Mouse (Mus musculus) stomach, postnatal 0 days (tissue): Measurements from ENCODE around the gene Fxyd6.

ENCODE experiments used
- CTCF ChIP-seq: IDR thresholded peaks from 2 replicates; pipeline ENCODE4 v1.5.1; 2016; ENCODE audit warnings: antibody characterized with exemption, low read depth, mild to moderate bottlenecking, moderate library complexity
- EP300 ChIP-seq: optimal IDR thresholded peaks from 2 replicates; pipeline ENCODE3; 2016; ENCODE audit warnings: antibody characterized with exemption

DNA sequence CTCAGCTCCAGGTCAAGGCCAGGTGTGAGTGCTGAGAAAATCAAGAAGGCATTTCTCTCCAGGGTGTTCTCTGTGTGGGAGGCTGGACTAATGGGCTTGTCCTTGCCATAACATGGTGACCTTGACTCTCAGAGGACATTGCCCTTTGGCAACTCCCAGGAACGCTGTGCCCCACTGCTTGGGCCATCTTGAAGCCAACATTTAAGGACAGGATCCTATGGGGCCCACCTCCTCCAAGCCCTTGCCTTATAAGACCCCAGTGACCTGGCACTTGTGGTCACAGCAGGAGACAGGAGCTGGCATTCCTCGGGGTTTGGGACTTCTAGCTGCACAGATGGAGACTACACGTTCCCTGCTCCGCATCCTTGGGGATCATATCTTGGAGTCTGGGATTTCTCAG lies 29.4 kb downstream of the Fxyd6 start, which contains the start of gene Fxyd2:
- TF ChIP-seq CTCF (no peak), EP300 (no peak)
